Mouse (Mus musculus) midbrain, embryonic 11.5 days (tissue): ENCODE data around the gene Tas1r1. TPM values are rescaled to one million over a fixed set of nuclear protein-coding genes. Genes with fewer than 3 reads are reported as not detected.

Experiments used
- ATAC-seq: fragments of 200-750 bp; cut with Nextera tagmentation; 2 replicates; pipeline ENCODE4 v1.8.0; 2017; ENCODE audit warnings: moderate TSS enrichment, moderate library complexity; ENCODE audit not compliant: low FRiP score
- DNase-seq: peaks from one replicate; pipeline ENCODE4 v3.0.0; 2015; ENCODE audit warnings: low spot score; ENCODE audit errors: missing footprints
- H3K27ac ChIP-seq: fragments of 300-500 bp; sonication (generic); 2 replicates; pipeline ENCODE4 v1.5.1; 2014; ENCODE audit warnings: low read depth, low read length
- H3K27me3 ChIP-seq: fragments of 300-500 bp; sonication (generic); 2 replicates; pipeline ENCODE4 v1.6.1; 2014; ENCODE audit warnings: mild to moderate bottlenecking, low read length, moderate library complexity, mixed read lengths; ENCODE audit not compliant: control insufficient read depth, insufficient read depth
- H3K36me3 ChIP-seq: fragments of 300-500 bp; sonication (generic); 2 replicates; pipeline ENCODE4 v1.6.1; 2014; ENCODE audit warnings: mild to moderate bottlenecking, low read length, moderate library complexity, mixed read lengths; ENCODE audit not compliant: control insufficient read depth, insufficient read depth
- H3K4me1 ChIP-seq: fragments of 300-500 bp; sonication (generic); 2 replicates; pipeline ENCODE4 v1.6.1; 2014; ENCODE audit warnings: low read length; ENCODE audit not compliant: control insufficient read depth, insufficient read depth
- H3K4me2 ChIP-seq: fragments of 300-500 bp; sonication (generic); 2 replicates; pipeline ENCODE4 v1.6.1; 2014; ENCODE audit warnings: mild to moderate bottlenecking, moderate library complexity
- H3K4me3 ChIP-seq: fragments of 300-500 bp; sonication (generic); 2 replicates; pipeline ENCODE4 v1.5.1; 2014; ENCODE audit warnings: low read depth, low read length
- H3K9ac ChIP-seq: fragments of 300-500 bp; sonication (generic); 2 replicates; pipeline ENCODE4 v1.6.1; 2014; ENCODE audit warnings: low read length
- H3K9me3 ChIP-seq: fragments of 300-500 bp; sonication (generic); 2 replicates; pipeline ENCODE4 v1.6.1; 2016; ENCODE audit warnings: low read length; ENCODE audit not compliant: control insufficient read depth
- WGBS: fragments of 180-500 bp; shearing (Covaris S2); extraction: QIAGEN DNeasy Blood & Tissue Kit; methylation state at CpG from one replicate; pipeline ENCODE4 v1.1.7; 2014; 5-methylcytosine and 5-hydroxymethylcytosine counted together
- polyA plus RNA-seq: library from polyadenylated mRNA; unstranded; fragments of >200 nt; fragmentation: Nextera tagmentation; extraction: Ambion mirVana; gene quantifications from 2 replicates; pipeline ENCODE4 v1.2.1, GENCODE M21; 2014

The Tas1r1 gene
- polyA plus RNA-seq, 1 experiment from 2014 or later, result 0.44 TPM

- DNase-seq (no peak), ATAC-seq (no peak)
- H3K36me3 ChIP-seq, result no peaks in the 10 kb centered on the region
- no peaks in the 10 kb centered on the region for H3K9me3 ChIP-seq
- H3K4me3 ChIP-seq, result no peak overlapping the region
- no peak overlapping the region for H3K27ac ChIP-seq
- H3K9ac ChIP-seq, result no peak overlapping the region
- H3K27me3 ChIP-seq, result no peaks in the 10 kb centered on the region
- 88% methylated on average over 10 of the region's 10 CpGs for WGBS
- H3K4me2 ChIP-seq, result no peak overlapping the region
- no peaks in the 10 kb centered on the region for H3K4me1 ChIP-seq
Observed at GRCm38 (mm10) chr4:152078105-152078530, 39.8 kb upstream of the Tas1r1 start.

- 86% methylated on average over 9 of the region's 9 CpGs for WGBS
- Histone ChIP-seq H3K36me3 (no peaks in the 10 kb centered on the region), H3K4me3 (no peak overlapping the region), H3K4me2 (no peak overlapping the region), H3K27me3 (no peaks in the 10 kb centered on the region), H3K9me3 (no peaks in the 10 kb centered on the region), H3K27ac (no peak overlapping the region), H3K4me1 (peaks cover 5% of the 10 kb centered on the region), H3K9ac (no peak overlapping the region)
- ATAC-seq (no peak), DNase-seq (no peak)
Observed at GRCm38 (mm10) chr4:152077191-152077590, 38.8 kb upstream of the Tas1r1 start.

- ATAC-seq (no peak), DNase-seq (no peak)
- 80% methylated on average over 9 of the region's 9 CpGs for WGBS
- no peaks in the 10 kb centered on the region for H3K9me3 ChIP-seq
- no peak overlapping the region for H3K4me2 ChIP-seq
- H3K4me3 ChIP-seq, result no peak overlapping the region
- peaks cover 7% of the 10 kb centered on the region for H3K4me1 ChIP-seq
- no peaks in the 10 kb centered on the region for H3K36me3 ChIP-seq
- no peaks in the 10 kb centered on the region for H3K27me3 ChIP-seq
- H3K9ac ChIP-seq, result no peak overlapping the region
- H3K27ac ChIP-seq, result no peak overlapping the region
Observed at GRCm38 (mm10) chr4:152074548-152074947, 36.2 kb upstream of the Tas1r1 start.

GRCm38 (mm10) chr4:152073715-152074114 is 35.3 kb upstream of the Tas1r1 start:
- no peak for DNase-seq
- Histone ChIP-seq H3K9me3 (no peaks in the 10 kb centered on the region), H3K4me2 (no peak overlapping the region), H3K4me1 (peaks cover 7% of the 10 kb centered on the region), H3K27ac (no peak overlapping the region), H3K4me3 (no peak overlapping the region), H3K36me3 (no peaks in the 10 kb centered on the region), H3K9ac (no peak overlapping the region), H3K27me3 (no peaks in the 10 kb centered on the region)
- WGBS, result 86% methylated on average over 6 of the region's 6 CpGs
- no peak for ATAC-seq

GRCm38 (mm10) chr4:152072655-152073054 is 34.3 kb upstream of the Tas1r1 start:
- H3K36me3 ChIP-seq, result no peaks in the 10 kb centered on the region
- ATAC-seq (no peak), DNase-seq (no peak)
- H3K9ac ChIP-seq, result no peak overlapping the region
- no peaks in the 10 kb centered on the region for H3K9me3 ChIP-seq
- no peaks in the 10 kb centered on the region for H3K27me3 ChIP-seq
- no peak overlapping the region for H3K4me3 ChIP-seq
- H3K4me2 ChIP-seq, result no peak overlapping the region
- whole genome bisulfite sequencing, result 66% methylated on average over 10 of the region's 10 CpGs
- H3K4me1 ChIP-seq, result peaks cover 7% of the 10 kb centered on the region
- no peak overlapping the region for H3K27ac ChIP-seq

- 65% methylated on average over 10 of the region's 10 CpGs for WGBS
- Histone ChIP-seq H3K4me2 (no peak within 1 kb of the TSS), H3K4me3 (no peak within 1 kb of the TSS), H3K9me3 (no peaks in the 10 kb centered on the region), H3K4me1 (peaks cover 7% of the 10 kb centered on the region), H3K27me3 (no peaks in the 10 kb centered on the region), H3K27ac (no peak within 1 kb of the TSS), H3K36me3 (no peaks in the 10 kb centered on the region), H3K9ac (no peak within 1 kb of the TSS)
- DNase-seq (no peak), ATAC-seq (no peak)
Observed at GRCm38 (mm10) chr4:152072121-152072601, 33.8 kb upstream of the Tas1r1 start, which contains the start of gene Plekhg5. TSS of gene Plekhg5 (plus strand) at chr4:152072498.

- Histone ChIP-seq H3K9ac (no peak overlapping the region), H3K9me3 (no peaks in the 10 kb centered on the region), H3K4me2 (no peak overlapping the region), H3K4me1 (peaks cover 7% of the 10 kb centered on the region), H3K27me3 (no peaks in the 10 kb centered on the region), H3K27ac (no peak overlapping the region), H3K36me3 (no peaks in the 10 kb centered on the region), H3K4me3 (no peak overlapping the region)
- DNase-seq (no peak), ATAC-seq (no peak)
- WGBS, result 82% methylated on average over 11 of the region's 11 CpGs
Observed at GRCm38 (mm10) chr4:152070494-152071396, 32.4 kb upstream of the Tas1r1 start.

GRCm38 (mm10) chr4:152069245-152069644 is 30.9 kb upstream of the Tas1r1 start:
- no peak for ATAC-seq

GRCm38 (mm10) chr4:152068166-152068724 is 29.9 kb upstream of the Tas1r1 start:
- Histone ChIP-seq H3K4me2 (no peak overlapping the region), H3K4me1 (peaks cover 7% of the 10 kb centered on the region), H3K4me3 (no peak overlapping the region), H3K9me3 (no peaks in the 10 kb centered on the region), H3K27ac (no peak overlapping the region), H3K9ac (no peak overlapping the region), H3K27me3 (no peaks in the 10 kb centered on the region), H3K36me3 (no peaks in the 10 kb centered on the region)
- WGBS, result 77% methylated on average over 6 of the region's 6 CpGs
- DNase-seq, result no peak
- no peak for ATAC-seq

More at GRCm38 (mm10) chr4:152069245-152069644, 30.9 kb upstream of the Tas1r1 start:
- H3K9ac ChIP-seq, result no peak overlapping the region
- no peaks in the 10 kb centered on the region for H3K36me3 ChIP-seq
- H3K4me1 ChIP-seq, result peaks cover 7% of the 10 kb centered on the region
- DNase-seq, result no peak
- WGBS, result 87% methylated on average over 3 of the region's 3 CpGs
- H3K27ac ChIP-seq, result no peak overlapping the region
- H3K4me2 ChIP-seq, result no peak overlapping the region
- H3K9me3 ChIP-seq, result no peaks in the 10 kb centered on the region
- no peak overlapping the region for H3K4me3 ChIP-seq
- H3K27me3 ChIP-seq, result no peaks in the 10 kb centered on the region
